Mouse (Mus musculus): ENCODE results near the gene Gm49601. TPM values are rescaled to one million over a fixed set of nuclear protein-coding genes. Genes with fewer than 3 reads are reported as not detected.

Gm49601 gene
- total and polyA plus RNA-seq, 3 experiments: 1.4 TPM; not detected in 2

GRCm38 (mm10) chr16:18636401-18636800 lies 10.2 kb upstream of the Gm49601 start:
- H3K9me3 ChIP-seq (replicated peaks; ENCODE audit: low read length): peaks cover 2% of the 10 kb centered on the region
- H3K27me3 ChIP-seq (replicated peaks): peaks cover 73% of the 10 kb centered on the region
- DNase-seq (ENCODE audit: extremely low read depth): no peak
- H3K4me3 ChIP-seq (replicated peaks in 1 of 3; ENCODE audit: low read depth in 2 of 3, low read length in 2 of 3, poor library complexity in 1 of 3): no peak overlapping the region
- TF ChIP-seq MEF2A (IDR thresholded peaks at IDR 0.05; ENCODE audit: borderline replicate concordance, low read depth, low read length): no peak
- no peak for TF ChIP-seq TBP (conservative IDR thresholded peaks at IDR 0.05; ENCODE audit: low read depth, low read length)
- no peak for TF ChIP-seq ETS1 (conservative IDR thresholded peaks at IDR 0.05; ENCODE audit: low read depth, low read length)
- no peak for TF ChIP-seq CHD2 (IDR thresholded peaks at IDR 0.05; ENCODE audit: low read length)
- no peak for TF ChIP-seq ZKSCAN1 (IDR thresholded peaks at IDR 0.05; ENCODE audit: borderline replicate concordance, low read depth, low read length)
- no peak for TF ChIP-seq MYC (IDR thresholded peaks at IDR 0.05; ENCODE audit: low read depth, low read length)
- no peak for TF ChIP-seq EP300 (IDR thresholded peaks at IDR 0.05; ENCODE audit: low read length)
- no peak for TF ChIP-seq ZMIZ1 (IDR thresholded peaks at IDR 0.05; ENCODE audit: low read depth, low read length)
- no peak for TF ChIP-seq TCF12 (IDR thresholded peaks at IDR 0.05; ENCODE audit: low read depth, low read length)
- no peak for TF ChIP-seq NELFE (IDR thresholded peaks at IDR 0.05; ENCODE audit: low read depth, low read length)
- no peak for TF ChIP-seq POLR2A (IDR thresholded peaks at IDR 0.05; ENCODE audit: low read depth, low read length)
- no peak for TF ChIP-seq MAZ (IDR thresholded peaks at IDR 0.05; ENCODE audit: low read depth, low read length)
- TF ChIP-seq MAFK (IDR thresholded peaks at IDR 0.05; ENCODE audit: insufficient replicate concordance, low read length): no peak
- TF ChIP-seq PAX5 (IDR thresholded peaks at IDR 0.05; ENCODE audit: low read length): no peak
- TF ChIP-seq RAD21 (IDR thresholded peaks at IDR 0.05; ENCODE audit: low read depth, low read length): no peak
- H3K9ac ChIP-seq (ENCODE audit: insufficient read depth, low read depth): no peak overlapping the region
- dilution Hi-C loops (cut with MboI; ENCODE audit: extremely low pct_ligation_motif_present, extremely low pct_unique_long_range_greater_than_20kb, low sequenced_read_pairs): no loop called here
- H3K27ac ChIP-seq (ENCODE audit: insufficient read depth, low read depth): no peak overlapping the region
- no peaks in the 10 kb centered on the region for H3K36me3 ChIP-seq (replicated peaks in 1 of 2; ENCODE audit: control insufficient read depth in 1 of 2, insufficient read depth in 1 of 2, low read length in 1 of 2)
- H3K79me2 ChIP-seq (replicated peaks; ENCODE audit: control insufficient read depth, extremely low read depth, insufficient read depth, poor library complexity, severe bottlenecking): no peaks in the 10 kb centered on the region
- in situ Hi-C loops (cut with MboI; ENCODE audit: low pct_ligation_motif_present, low pct_unique_long_range_greater_than_20kb, low sequenced_read_pairs): loop anchor here (5.0 kb wide), 1 partner anchor 41 kb away; no protein-coding TSS in a partner anchor
- no peaks in the 10 kb centered on the region for H3K4me1 ChIP-seq (ENCODE audit: control insufficient read depth in 1 of 2, insufficient read depth in 2 of 2)
- no peak overlapping the region for H3K4me2 ChIP-seq (ENCODE audit: insufficient read depth, low read depth, poor library complexity, severe bottlenecking)

- no peaks in the 10 kb centered on the region for H3K36me3 ChIP-seq (replicated peaks in 1 of 2; ENCODE audit: control insufficient read depth in 1 of 2, insufficient read depth in 1 of 2, low read length in 1 of 2)
- in situ Hi-C loops (cut with MboI; ENCODE audit: low pct_ligation_motif_present, low pct_unique_long_range_greater_than_20kb, low sequenced_read_pairs) (no loop called here), dilution Hi-C loops (cut with MboI; ENCODE audit: extremely low pct_ligation_motif_present, extremely low pct_unique_long_range_greater_than_20kb, low sequenced_read_pairs) (no loop called here)
These were observed 7.1 kb upstream of the Gm49601 start for GRCm38 (mm10) chr16:18633333-18633732.

More at GRCm38 (mm10) chr16:18633333-18633732, 7.1 kb upstream of the Gm49601 start:
- Histone ChIP-seq H3K4me2 (ENCODE audit: insufficient read depth, low read depth, poor library complexity, severe bottlenecking) (no peak overlapping the region), H3K79me2 (replicated peaks; ENCODE audit: control insufficient read depth, extremely low read depth, insufficient read depth, poor library complexity, severe bottlenecking) (no peaks in the 10 kb centered on the region), H3K4me3 (replicated peaks in 1 of 3; ENCODE audit: low read depth in 2 of 3, low read length in 2 of 3, poor library complexity in 1 of 3) (no peak overlapping the region), H3K27ac (ENCODE audit: insufficient read depth, low read depth) (no peak overlapping the region), H3K27me3 (replicated peaks) (peaks cover 82% of the 10 kb centered on the region), H3K4me1 (ENCODE audit: control insufficient read depth in 1 of 2, insufficient read depth in 2 of 2) (peaks cover 5 to 11% of the 10 kb centered on the region in 2 experiments; a peak in 3 of 4 replicates), H3K9ac (ENCODE audit: insufficient read depth, low read depth) (no peak overlapping the region), H3K9me3 (replicated peaks; ENCODE audit: low read length) (peaks cover 2% of the 10 kb centered on the region)
- no peak for DNase-seq (ENCODE audit: extremely low read depth)
- TF ChIP-seq NRF1 (IDR thresholded peaks at IDR 0.05; ENCODE audit: low read depth, low read length) (no peak), EP300 (IDR thresholded peaks at IDR 0.05; ENCODE audit: low read length) (no peak), MAFK (IDR thresholded peaks at IDR 0.05; ENCODE audit: insufficient replicate concordance, low read length) (no peak), CTCF (conservative IDR thresholded peaks at IDR 0.05 in 1 of 2, IDR thresholded peaks at IDR 0.05 in 1 of 2; ENCODE audit: low read depth in 2 of 2, low read length in 2 of 2) (no peak), ELF1 (IDR thresholded peaks at IDR 0.05; ENCODE audit: low read depth, low read length) (no peak), GABPA (IDR thresholded peaks at IDR 0.05; ENCODE audit: insufficient replicate concordance, low read depth, low read length) (no peak), HCFC1 (IDR thresholded peaks at IDR 0.05; ENCODE audit: low read depth, low read length) (no peak), E2F4 (IDR thresholded peaks at IDR 0.05; ENCODE audit: insufficient replicate concordance, low read depth, low read length) (no peak), NELFE (IDR thresholded peaks at IDR 0.05; ENCODE audit: low read depth, low read length) (no peak), JUN (IDR thresholded peaks at IDR 0.05; ENCODE audit: insufficient read depth, low read depth, low read length) (no peak), CHD2 (IDR thresholded peaks at IDR 0.05; ENCODE audit: low read length) (no peak), POLR2AphosphoS2 (IDR thresholded peaks at IDR 0.05; ENCODE audit: low read depth, low read length) (no peak), KAT2A (IDR thresholded peaks at IDR 0.05; ENCODE audit: insufficient replicate concordance, low read length) (no peak), MYC (IDR thresholded peaks at IDR 0.05; ENCODE audit: low read depth, low read length) (no peak), ETS1 (conservative IDR thresholded peaks at IDR 0.05; ENCODE audit: low read depth, low read length) (no peak), RCOR1 (conservative IDR thresholded peaks at IDR 0.05; ENCODE audit: low read depth, low read length) (no peak)

All from CH12.LX (cell line).